Mouse (Mus musculus) thymus, adult 2 months (tissue): ENCODE results near the gene Cers5. TPM values are rescaled to one million over a fixed set of nuclear protein-coding genes. Genes with fewer than 3 reads are reported as not detected.

Source experiments
- DNase-seq: peaks from one replicate; pipeline ENCODE4 v3.0.0; 2021
- H3K27ac ChIP-seq: fragments of 200-500 bp; 2 replicates; pipeline ENCODE4 v1.5.1; 2012; ENCODE audit warnings: low read length, control low read depth; ENCODE audit not compliant: control insufficient read depth, insufficient read depth
- H3K27me3 ChIP-seq: fragments of 200-500 bp; 2 replicates; pipeline ENCODE4 v1.6.1; 2012; ENCODE audit warnings: mild to moderate bottlenecking, low read length, moderate library complexity, mixed read lengths; ENCODE audit not compliant: control insufficient read depth, insufficient read depth
- H3K36me3 ChIP-seq: fragments of 200-500 bp; 2 replicates; pipeline ENCODE4 v1.6.1; 2012; ENCODE audit warnings: mild to moderate bottlenecking, low read length, moderate library complexity; ENCODE audit not compliant: control insufficient read depth, insufficient read depth
- H3K4me1 ChIP-seq: fragments of 200-500 bp; replicated peaks from 2 replicates; pipeline ENCODE4 v1.6.1; 2012; ENCODE audit warnings: low read length; ENCODE audit not compliant: control insufficient read depth, insufficient read depth
- H3K4me3 ChIP-seq: fragments of 200-500 bp; 2 replicates; pipeline ENCODE4 v1.5.1; 2012; ENCODE audit warnings: mild to moderate bottlenecking, low read length, control low read depth, moderate library complexity; ENCODE audit not compliant: control insufficient read depth, insufficient read depth
- CTCF ChIP-seq: fragments of 200-500 bp; IDR thresholded peaks from 2 replicates; pipeline ENCODE4 v1.5.1; 2012; ENCODE audit warnings: mild to moderate bottlenecking, control low read depth, low read length, moderate library complexity, borderline replicate concordance; ENCODE audit not compliant: control insufficient read depth, poor library complexity, insufficient read depth; ENCODE audit errors: extremely low read depth
- POLR2A ChIP-seq: fragments of 200-500 bp; IDR thresholded peaks from 2 replicates; pipeline ENCODE4 v1.6.1; 2012; ENCODE audit warnings: mild to moderate bottlenecking, low read length, control low read depth, moderate library complexity; ENCODE audit not compliant: control insufficient read depth, poor library complexity, insufficient read depth; ENCODE audit errors: extremely low read depth
- WGBS: fragments of 180-500 bp; shearing (Covaris S2); methylation state at CpG from one replicate; pipeline ENCODE4 v1.1.7; 2018; 5-methylcytosine and 5-hydroxymethylcytosine counted together
- polyA plus RNA-seq: library from polyadenylated mRNA; depleted of rRNA; stranded (reverse); fragments of >200 nt; gene quantifications from 2 replicates; pipeline ENCODE4 v1.2.3, GENCODE M21; 2012

The Cers5 gene
- polyA plus RNA-seq, 1 experiment = 59.8 TPM

GRCm38 (mm10) chr15:99715982-99716746 lies 56.5 kb downstream of the Cers5 start:
- WGBS = 91% methylated on average over 11 of the region's 11 CpGs
- H3K4me1 ChIP-seq = peaks cover 6% of the 10 kb centered on the region
- TF ChIP-seq CTCF = no peak
- TF ChIP-seq POLR2A = no peak
- peaks cover 17% of the 10 kb centered on the region for H3K36me3 ChIP-seq
- H3K27ac ChIP-seq = no peak overlapping the region
- H3K27me3 ChIP-seq = no peaks in the 10 kb centered on the region
- H3K4me3 ChIP-seq = no peak overlapping the region
- no peak for DNase-seq

GRCm38 (mm10) chr15:99715361-99715865 lies 57.3 kb downstream of the Cers5 start:
- WGBS = 93% methylated on average over 13 of the region's 13 CpGs
- Histone ChIP-seq H3K27me3 (no peaks in the 10 kb centered on the region), H3K4me3 (no peak overlapping the region), H3K27ac (no peak overlapping the region), H3K36me3 (peaks cover 24% of the 10 kb centered on the region), H3K4me1 (peaks cover 6% of the 10 kb centered on the region)
- no peak for TF ChIP-seq CTCF
- TF ChIP-seq POLR2A = no peak
- DNase-seq = no peak

GRCm38 (mm10) chr15:99714858-99715257 lies 57.8 kb downstream of the Cers5 start:
- TF ChIP-seq POLR2A (no peak), CTCF (peak; percentile 78; the same call in 1 of the 2 replicates)
- no peak overlapping the region for H3K27ac ChIP-seq

GRCm38 (mm10) chr15:99714206-99714605 lies 58.5 kb downstream of the Cers5 start:
- no peak for DNase-seq
- Histone ChIP-seq H3K27ac (no peak overlapping the region), H3K36me3 (peaks cover 35% of the 10 kb centered on the region), H3K4me1 (peaks cover 6% of the 10 kb centered on the region), H3K4me3 (no peak overlapping the region), H3K27me3 (no peaks in the 10 kb centered on the region)
- whole genome bisulfite sequencing = 86% methylated on average over 4 of the region's 4 CpGs
- no peak for TF ChIP-seq POLR2A
- TF ChIP-seq CTCF = no peak

More at GRCm38 (mm10) chr15:99714858-99715257, 57.8 kb downstream of the Cers5 start:
- WGBS = 70% methylated on average over 7 of the region's 7 CpGs
- H3K4me3 ChIP-seq = no peak overlapping the region
- peaks cover 6% of the 10 kb centered on the region for H3K4me1 ChIP-seq
- H3K36me3 ChIP-seq = peaks cover 29% of the 10 kb centered on the region
- H3K27me3 ChIP-seq = no peaks in the 10 kb centered on the region
- peak; percentile 72 for DNase-seq

- peaks cover 41% of the 10 kb centered on the region for H3K36me3 ChIP-seq
- no peak overlapping the region for H3K4me3 ChIP-seq
- no peak overlapping the region for H3K27ac ChIP-seq
- TF ChIP-seq CTCF = no peak
- no peak for TF ChIP-seq POLR2A
- H3K27me3 ChIP-seq = no peaks in the 10 kb centered on the region
- H3K4me1 ChIP-seq = peaks cover 6% of the 10 kb centered on the region
- 98% methylated on average over 3 of the region's 3 CpGs for WGBS
- no peak for DNase-seq
These were observed 59.1 kb downstream of the Cers5 start for GRCm38 (mm10) chr15:99713569-99713968.

- WGBS = 92% methylated on average over 13 of the region's 13 CpGs
- DNase-seq = no peak
- Histone ChIP-seq H3K36me3 (peaks cover 48% of the 10 kb centered on the region), H3K4me1 (peaks cover 6% of the 10 kb centered on the region), H3K4me3 (no peak overlapping the region), H3K27ac (no peak overlapping the region), H3K27me3 (no peaks in the 10 kb centered on the region)
- TF ChIP-seq POLR2A (no peak), CTCF (no peak)
These were observed 59.8 kb downstream of the Cers5 start for GRCm38 (mm10) chr15:99712666-99713559.
